Mouse (Mus musculus): Measurements from ENCODE around the gene Ets1.

DNA sequence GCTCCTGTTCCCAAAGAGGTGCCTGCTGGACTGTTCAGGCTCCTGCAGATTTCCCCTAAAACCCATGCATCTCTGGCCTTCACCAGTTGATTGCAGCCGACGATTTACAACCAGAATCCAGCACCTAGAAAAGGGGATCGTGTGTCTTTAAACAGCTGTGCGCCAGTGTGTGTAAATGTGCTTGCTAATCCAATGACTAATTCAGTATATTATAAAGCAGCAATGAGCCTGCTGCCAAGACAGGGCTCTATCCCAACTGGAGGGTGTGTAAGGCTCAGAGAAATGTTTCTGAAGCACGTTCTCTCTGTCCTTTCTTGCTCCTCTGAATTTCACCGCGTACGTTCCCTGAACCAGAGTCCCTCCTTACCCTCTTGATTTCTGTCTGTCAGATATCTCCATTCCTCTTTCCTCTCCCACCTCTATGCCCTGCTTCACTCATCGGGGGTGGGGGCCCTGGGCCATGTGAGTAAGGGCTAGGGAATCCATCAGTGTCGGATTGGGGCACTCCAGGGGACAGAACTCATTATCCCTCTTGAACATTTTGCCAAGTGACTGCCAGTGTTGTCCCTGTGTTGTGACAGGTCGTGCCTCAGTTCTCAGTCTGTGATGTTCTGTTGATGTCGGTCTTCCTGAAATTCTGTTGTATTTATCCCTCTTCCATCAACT lies 75.1 kb downstream of the Ets1 start:
- no peak for TF ChIP-seq GATA1 (IDR thresholded peaks at IDR 0.05; ENCODE audit: borderline replicate concordance, low read length)
- TF ChIP-seq FLI1 (IDR thresholded peaks at IDR 0.05; ENCODE audit: low read length), result no peak
